Mouse (Mus musculus): Measurements from ENCODE around the gene Ddx49. TPM values are rescaled to one million over a fixed set of nuclear protein-coding genes. Genes with fewer than 3 reads are reported as not detected.

The Ddx49 gene
- polyA plus RNA-seq, 1 experiment from 2014 or later, result 53.8 TPM

DNA sequence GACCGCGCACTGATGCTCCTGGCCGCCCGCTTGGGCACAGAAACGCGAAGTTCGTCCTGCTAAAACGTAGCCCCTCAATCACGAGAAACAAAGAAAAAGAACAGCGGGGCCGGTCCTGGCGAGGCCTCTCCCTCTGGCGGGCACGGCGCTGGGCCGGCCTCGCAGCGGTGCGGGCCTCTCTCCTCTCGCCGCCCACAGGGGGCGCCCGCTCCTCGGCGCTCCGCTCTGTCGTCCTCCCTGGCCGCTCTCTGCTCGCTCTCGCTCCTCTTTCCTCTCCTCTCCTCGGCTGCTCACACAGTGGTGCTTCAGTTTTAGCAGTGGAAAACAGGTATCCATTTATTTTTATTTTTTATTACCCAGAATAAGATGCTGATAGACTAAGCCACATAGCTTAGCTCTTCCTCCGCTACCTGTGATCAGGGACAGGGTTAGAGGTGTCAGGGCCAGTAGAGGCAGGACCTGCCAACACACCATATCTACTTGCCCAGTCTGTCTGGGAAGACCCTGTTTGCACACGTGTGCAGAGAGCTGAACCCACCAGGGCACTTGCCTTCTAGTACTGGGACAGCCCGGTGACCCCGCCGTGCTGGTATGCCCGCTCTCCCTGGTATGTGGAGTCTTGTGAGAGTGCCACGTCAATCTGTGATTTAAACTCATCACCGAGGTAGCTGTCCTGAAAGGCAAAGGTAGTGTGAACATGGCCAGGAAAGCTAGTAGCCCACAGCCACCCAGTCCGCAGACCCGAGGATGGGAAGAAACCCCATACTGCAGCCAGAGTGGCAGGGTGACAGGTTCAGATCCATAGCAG is 30.0 kb upstream of the Ddx49 start:
- Histone ChIP-seq H3K4me3 (no peak overlapping the region), H3K36me3 (peaks cover 67% of the 10 kb centered on the region), H3K27me3 (peaks cover 30% of the 10 kb centered on the region), H3K9me3 (no peaks in the 10 kb centered on the region), H3K27ac (replicated peaks) (0 out of 2 replicates have a peak overlapping the region, but pooled peaks have one; percentile 15), H3K9ac (replicated peaks) (no peak overlapping the region; the same call in 1 of the 2 replicates), H3K4me1 (peaks cover 32% of the 10 kb centered on the region), H3K4me2 (replicated peaks) (no peak overlapping the region; the same call in 1 of the 2 replicates)
- WGBS, result 22% methylated on average over 41 of the region's 41 CpGs
- ATAC-seq (ENCODE audit: low FRiP score, low read depth), result peak; percentile 69

GRCm38 (mm10) chr8:70331526-70331925 is 29.2 kb upstream of the Ddx49 start:
- 58% methylated on average over 19 of the region's 19 CpGs for WGBS
- Histone ChIP-seq H3K27me3 (peaks cover 30% of the 10 kb centered on the region), H3K9ac (replicated peaks) (no peak overlapping the region), H3K4me2 (replicated peaks) (no peak overlapping the region), H3K4me3 (no peak overlapping the region), H3K36me3 (peaks cover 61% of the 10 kb centered on the region), H3K27ac (replicated peaks) (no peak overlapping the region), H3K4me1 (peaks cover 32% of the 10 kb centered on the region), H3K9me3 (no peaks in the 10 kb centered on the region)
- ATAC-seq (ENCODE audit: low FRiP score, low read depth), result no peak

- WGBS, result 23% methylated on average over 53 of the region's 53 CpGs
- peak; percentile 78 for ATAC-seq (ENCODE audit: low FRiP score, low read depth)
- H3K27ac ChIP-seq (replicated peaks), result no peak overlapping the region; the same call in 1 of the 2 replicates
- H3K4me3 ChIP-seq, result peak overlapping the region; percentile 18
- H3K4me2 ChIP-seq (replicated peaks), result peak overlapping the region; percentile 31
- peaks cover 32% of the 10 kb centered on the region for H3K4me1 ChIP-seq
- no peaks in the 10 kb centered on the region for H3K9me3 ChIP-seq
- peaks cover 30% of the 10 kb centered on the region for H3K27me3 ChIP-seq
- peak overlapping the region; percentile 46; the same call in 1 of the 2 replicates for H3K9ac ChIP-seq (replicated peaks)
- peaks cover 54% of the 10 kb centered on the region for H3K36me3 ChIP-seq
These were observed 28.6 kb upstream of the Ddx49 start for GRCm38 (mm10) chr8:70330741-70331364.

GRCm38 (mm10) chr8:70329835-70330740 is 27.8 kb upstream of the Ddx49 start:
- Histone ChIP-seq H3K4me3 (peak overlapping the region; percentile 18), H3K9me3 (no peaks in the 10 kb centered on the region), H3K4me1 (peaks cover 32% of the 10 kb centered on the region), H3K9ac (replicated peaks) (peak overlapping the region; percentile 46), H3K27me3 (peaks cover 30% of the 10 kb centered on the region), H3K36me3 (peaks cover 52% of the 10 kb centered on the region), H3K27ac (replicated peaks) (no peak overlapping the region), H3K4me2 (replicated peaks) (peak overlapping the region; percentile 31)
- WGBS, result 4% methylated on average over 45 of the region's 45 CpGs
- ATAC-seq (ENCODE audit: low FRiP score, low read depth), result peak; percentile 8; the same call in 1 of the 2 replicates

GRCm38 (mm10) chr8:70329124-70329834 is 27.0 kb upstream of the Ddx49 start, which contains the start of gene Gdf1:
Gdf1 (plus strand) TSS chr8:70329817.
- WGBS, result 20% methylated on average over 14 of the region's 14 CpGs
- no peak for ATAC-seq (ENCODE audit: low FRiP score, low read depth)
- Histone ChIP-seq H3K36me3 (peaks cover 48% of the 10 kb centered on the region), H3K4me3 (peak within 1 kb of the TSS; percentile 18), H3K9ac (replicated peaks) (peak within 1 kb of the TSS; percentile 46), H3K4me2 (replicated peaks) (peak within 1 kb of the TSS; percentile 31), H3K4me1 (peaks cover 32% of the 10 kb centered on the region), H3K27me3 (peaks cover 30% of the 10 kb centered on the region), H3K9me3 (no peaks in the 10 kb centered on the region), H3K27ac (replicated peaks) (no peak within 1 kb of the TSS; the same call in 1 of the 2 replicates)

DNA sequence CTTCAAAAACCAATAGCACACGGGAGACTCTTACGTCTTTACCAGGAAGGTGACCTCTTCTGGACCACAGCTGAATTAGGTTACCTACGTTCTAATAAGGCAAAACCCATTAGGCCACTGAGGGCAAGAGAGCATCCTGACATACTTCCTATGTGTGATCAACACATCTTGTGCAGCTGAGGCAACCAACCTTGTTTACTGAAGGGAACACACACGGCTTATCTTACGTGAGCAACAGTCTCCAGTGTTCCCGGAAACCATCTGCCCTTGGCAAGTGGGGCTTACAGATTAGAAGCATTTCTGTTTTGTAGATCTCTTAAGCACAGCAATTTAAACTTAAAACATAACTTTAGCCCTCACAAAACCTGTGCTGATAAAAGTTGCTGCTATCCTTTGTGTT is 25.2 kb upstream of the Ddx49 start:
- H3K9ac ChIP-seq (replicated peaks), result no peak overlapping the region
- WGBS, result 94% methylated on average over 6 of the region's 6 CpGs
- ATAC-seq (ENCODE audit: low FRiP score, low read depth), result no peak
- peaks cover 41% of the 10 kb centered on the region for H3K36me3 ChIP-seq
- peaks cover 31% of the 10 kb centered on the region for H3K4me1 ChIP-seq
- H3K4me3 ChIP-seq, result no peak overlapping the region
- H3K9me3 ChIP-seq, result no peaks in the 10 kb centered on the region
- peaks cover 30% of the 10 kb centered on the region for H3K27me3 ChIP-seq
- no peak overlapping the region for H3K27ac ChIP-seq (replicated peaks)
- H3K4me2 ChIP-seq (replicated peaks), result no peak overlapping the region

DNA sequence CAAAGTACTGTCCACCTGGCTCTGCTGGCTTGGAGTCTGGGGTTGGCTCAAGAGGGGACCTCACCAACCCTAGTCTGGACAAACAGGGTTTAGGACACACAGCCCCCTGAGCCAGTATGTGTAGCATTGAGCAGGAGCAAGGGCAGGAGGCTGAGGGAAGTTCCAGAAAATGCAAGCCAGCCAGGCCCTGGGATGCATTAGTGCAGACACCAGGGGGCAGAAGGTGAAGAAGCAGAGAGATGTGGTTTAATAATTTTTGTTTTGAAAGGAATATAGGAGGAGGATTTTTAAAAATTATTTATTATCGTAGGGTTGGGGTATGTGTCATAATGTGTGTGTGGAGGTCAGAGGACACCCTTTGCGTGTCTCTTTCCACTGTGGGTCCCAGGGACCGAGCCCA is 21.4 kb upstream of the Ddx49 start:
- Histone ChIP-seq H3K27ac (replicated peaks) (no peak overlapping the region), H3K27me3 (0 out of 2 replicates have a peak, but pooled peaks cover 1% of the 10 kb centered on the region), H3K9me3 (no peaks in the 10 kb centered on the region), H3K9ac (replicated peaks) (no peak overlapping the region), H3K36me3 (peaks cover 29% of the 10 kb centered on the region), H3K4me1 (no peaks in the 10 kb centered on the region), H3K4me2 (replicated peaks) (no peak overlapping the region), H3K4me3 (no peak overlapping the region)
- no peak for ATAC-seq (ENCODE audit: low FRiP score, low read depth)
- WGBS, result 85% methylated on average over 3 of the region's 3 CpGs

DNA sequence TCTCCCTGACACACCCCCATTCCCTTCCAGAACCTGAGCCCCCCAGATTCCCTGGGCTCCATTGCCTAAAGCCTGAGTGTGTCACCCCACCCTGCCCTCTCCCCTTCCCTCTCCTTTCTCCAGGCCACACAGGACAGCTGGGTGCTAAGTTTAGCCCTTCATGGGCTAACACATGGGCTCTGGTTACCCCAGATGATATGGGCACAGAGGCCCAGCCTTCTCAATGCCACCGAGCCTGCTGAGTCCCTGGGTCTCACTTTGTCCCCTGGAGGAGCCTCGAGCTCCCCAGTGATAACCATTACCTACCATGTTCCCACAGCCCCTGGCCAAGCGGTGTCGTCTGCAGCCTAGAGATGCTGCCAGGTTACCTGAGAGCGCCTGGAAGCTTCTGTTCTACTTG is 15.6 kb upstream of the Ddx49 start:
- no peak for ATAC-seq (ENCODE audit: low FRiP score, low read depth)
- 81% methylated on average over 5 of the region's 5 CpGs for WGBS
- Histone ChIP-seq H3K4me1 (peaks cover 38% of the 10 kb centered on the region), H3K4me2 (replicated peaks) (peak overlapping the region; percentile 72), H3K27me3 (peaks cover 10% of the 10 kb centered on the region), H3K9me3 (no peaks in the 10 kb centered on the region), H3K36me3 (peaks cover 10% of the 10 kb centered on the region), H3K4me3 (0 out of 2 replicates have a peak overlapping the region, but pooled peaks have one; percentile 55), H3K9ac (replicated peaks) (peak overlapping the region; percentile 57; the same call in 1 of the 2 replicates), H3K27ac (replicated peaks) (peak overlapping the region; percentile 92)

- Histone ChIP-seq H3K36me3 (peaks cover 20% of the 10 kb centered on the region), H3K4me3 (peak overlapping the region; percentile 55), H3K4me1 (peaks cover 38% of the 10 kb centered on the region), H3K9ac (replicated peaks) (peak overlapping the region; percentile 80), H3K9me3 (no peaks in the 10 kb centered on the region), H3K27me3 (peaks cover 10% of the 10 kb centered on the region), H3K4me2 (replicated peaks) (peak overlapping the region; percentile 72), H3K27ac (replicated peaks) (peak overlapping the region; percentile 92)
- WGBS, result 6% methylated on average over 14 of the region's 15 CpGs
- peak; percentile 91 for ATAC-seq (ENCODE audit: low FRiP score, low read depth)
These were observed 14.5 kb upstream of the Ddx49 start for GRCm38 (mm10) chr8:70316511-70317504.
